10 mouse cellular contexts compared by ENCODE assay signal in genomic region chr19:61097764-61098163, GRCm38 (mm10). TPM values are rescaled to one million over a fixed set of nuclear protein-coding genes. Genes with fewer than 3 reads are reported as not detected.
DNase-seq lines count a peak whose midpoint lies in the region; ATAC-seq and TF ChIP-seq lines count a peak whose summit lies in the region.
"Had no signal": no experiment of that assay in that cellular context is flagged by ENCODE, and none has a peak within 500 bp of the region (broad histone marks: within the 10 kb centered on the region; RNA-seq: fewer than 3 reads in every experiment).

No protein-coding gene starts in this region.

- no peaks in the 10 kb centered on the region for H3K4me1 ChIP-seq in G1E (ENCODE audit: insufficient read depth, low read depth, low read length)
- no peaks in the 10 kb centered on the region for H3K4me1 ChIP-seq in hindbrain, embryonic 14.5 days (replicated peaks; ENCODE audit: control insufficient read depth, insufficient read depth, low read length)
- H3K4me1 ChIP-seq: embryonic facial prominence, embryonic 12.5 days; limb, embryonic 15.5 days had no signal

- ATAC-seq in G1E (ENCODE audit: extremely low read depth, insufficient number of reproducible peaks, low FRiP score, poor library complexity, severe bottlenecking) = no peak
- no peak for ATAC-seq in hindbrain, embryonic 14.5 days (ENCODE audit: low FRiP score)

- no peak overlapping the region for H3K4me2 ChIP-seq in hindbrain, embryonic 14.5 days (replicated peaks)
- H3K4me2 ChIP-seq: embryonic facial prominence, embryonic 12.5 days; limb, embryonic 15.5 days had no signal

- no peak overlapping the region for H3K9ac ChIP-seq in hindbrain, embryonic 14.5 days
- H3K9ac ChIP-seq: embryonic facial prominence, embryonic 12.5 days; limb, embryonic 15.5 days had no signal

- H3K9me3 ChIP-seq in G1E (replicated peaks) = no peaks in the 10 kb centered on the region
- H3K9me3 ChIP-seq in hindbrain, embryonic 14.5 days (ENCODE audit: control insufficient read depth, low read length) = no peaks in the 10 kb centered on the region
- H3K9me3 ChIP-seq: embryonic facial prominence, embryonic 12.5 days; limb, embryonic 15.5 days had no signal

- WGBS in hindbrain, embryonic 14.5 days = 26% methylated on average over 4 of the region's 4 CpGs

- H3K27me3 ChIP-seq in G1E (ENCODE audit: insufficient read depth, low read length) = no peaks in the 10 kb centered on the region
- no peaks in the 10 kb centered on the region for H3K27me3 ChIP-seq in hindbrain, embryonic 14.5 days (ENCODE audit: control insufficient read depth, insufficient read depth, low read length)
- H3K27me3 ChIP-seq: embryonic facial prominence, embryonic 12.5 days; limb, embryonic 15.5 days had no signal

- H3K27ac ChIP-seq in hindbrain, embryonic 14.5 days = no peak overlapping the region
- H3K27ac ChIP-seq: embryonic facial prominence, embryonic 12.5 days; limb, embryonic 15.5 days had no signal

- peak; percentile 36; the same call in 1 of the 2 replicates for TF ChIP-seq CTCF in G1E (IDR thresholded peaks at IDR 0.05; ENCODE audit: low read depth, low read length)

- no peaks in the 10 kb centered on the region for H3K36me3 ChIP-seq in G1E (replicated peaks)
- no peaks in the 10 kb centered on the region; the same call in 1 of the 2 replicates for H3K36me3 ChIP-seq in hindbrain, embryonic 14.5 days (replicated peaks; ENCODE audit: control insufficient read depth, insufficient read depth)
- H3K36me3 ChIP-seq: embryonic facial prominence, embryonic 12.5 days had no signal

- H3K4me3 ChIP-seq in G1E (ENCODE audit: low read depth, low read length) = no peak overlapping the region
- H3K4me3 ChIP-seq in hindbrain, embryonic 14.5 days (replicated peaks; ENCODE audit: low read length) = no peak overlapping the region
- H3K4me3 ChIP-seq: embryonic facial prominence, embryonic 12.5 days; limb, embryonic 15.5 days had no signal

- peak; percentile 60 for DNase-seq in kidney, adult 9 months
- DNase-seq in kidney, postnatal 4 days = no peak
- DNase-seq in 416B (ENCODE audit: low read depth) (peak; percentile 65), G1E (ENCODE audit: low spot score) (peak; percentile 4)
- DNase-seq in hindbrain, embryonic 14.5 days (ENCODE audit: low spot score) = peak; percentile 80
- DNase-seq in urinary bladder, postnatal 4 days (ENCODE audit: low spot score in 2 of 2) = no peak
- no peak for DNase-seq in cerebellum, postnatal 36 days
- DNase-seq in heart, postnatal 4 days = no peak

RNA-seq across cellular contexts. Expression of gene Zfp950, which starts 42.9 kb away (rescaled TPM):
- total RNA-seq in G1E (2014; fragmentation: Nextera tagmentation) (37.9 and 49.1 TPM in 2 replicates), G1E (2017) (28.8 and 33.0 TPM in 2 replicates)
- polyA plus RNA-seq in G1E (2012) = 0.18 and 0.26 TPM in 2 replicates
- 45.0 and 45.3 TPM in 2 replicates for polyA plus RNA-seq in hindbrain, embryonic 14.5 days (2014; fragmentation: Nextera tagmentation; extraction: Ambion mirVana)
- 10 to 100 TPM; 18.8 to 19.1 TPM for total RNA-seq in heart, postnatal 4 days (2021)

Comparison
In these comparisons a context has a peak if more than half of its experiments do, and no peak if none do; other contexts are left out.
1. DNase-seq: peak in kidney, adult 9 months (single experiment), 416B (single experiment), G1E (single experiment) and hindbrain, embryonic 14.5 days (single experiment); none in kidney, postnatal 4 days (0 of 2), urinary bladder, postnatal 4 days (0 of 2), cerebellum, postnatal 36 days (0 of 2) and heart, postnatal 4 days (single experiment).